Mouse (Mus musculus): Measurements from ENCODE around the gene Gm20431.

DNA sequence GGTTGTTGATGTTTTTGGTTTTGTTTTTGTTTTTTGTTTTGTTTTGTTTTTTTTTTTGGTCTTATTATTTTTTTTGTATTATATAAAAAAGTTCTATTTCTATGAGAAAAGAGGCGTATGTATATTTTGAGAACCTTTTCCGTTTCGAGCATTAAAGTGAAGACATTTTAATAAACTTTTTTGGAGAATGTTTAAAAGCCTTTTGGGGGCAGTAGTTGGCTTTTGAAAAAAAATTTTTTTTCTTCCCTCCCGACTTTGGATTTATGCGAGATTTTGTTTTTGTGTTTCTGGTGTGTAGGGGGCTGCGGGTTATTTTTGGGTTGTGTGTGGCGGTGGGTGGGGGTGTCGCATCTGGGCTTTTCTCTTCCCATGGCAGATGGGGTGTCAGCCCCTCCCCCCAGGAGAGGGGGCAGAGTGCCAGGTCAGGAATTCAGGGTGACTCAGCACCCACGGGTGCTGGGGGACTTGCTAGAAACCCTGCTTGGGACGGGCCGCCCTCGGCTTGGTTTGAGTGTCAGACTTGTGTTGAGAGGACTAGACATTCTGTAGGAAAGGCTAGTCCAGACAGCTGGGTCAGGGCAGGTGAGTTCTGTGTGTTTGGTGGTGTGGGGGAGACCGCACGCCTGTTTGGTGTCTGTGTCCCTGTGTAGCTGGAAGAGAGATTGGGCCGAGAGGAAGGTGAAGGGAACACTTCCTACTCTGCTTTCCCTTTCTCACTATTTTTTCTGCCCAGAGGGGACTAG lies 29.1 kb upstream of the Gm20431 start:
- TF ChIP-seq CTCF (IDR thresholded peaks at IDR 0.05; ENCODE audit: control insufficient read depth, insufficient read depth, insufficient replicate concordance, low read depth, low read length): no peak
- no peak for TF ChIP-seq POLR2A (IDR thresholded peaks at IDR 0.05; ENCODE audit: control insufficient read depth, low read depth, low read length)

Measured in testis, adult 2 months (tissue).